Mouse (Mus musculus) liver, embryonic 14.5 days (tissue): ENCODE data around the gene Fah. TPM values are rescaled to one million over a fixed set of nuclear protein-coding genes. Genes with fewer than 3 reads are reported as not detected.

ENCODE experiments used
- ATAC-seq: fragments of 200-750 bp; cut with Nextera tagmentation; 2 replicates; pipeline ENCODE4 v1.8.0; 2017; ENCODE audit warnings: moderate number of reproducible peaks, mild to moderate bottlenecking, moderate library complexity; ENCODE audit not compliant: insufficient read depth
- DNase-seq, 3 experiments: peaks; one replicate each; pipeline ENCODE4 v3.0.0-alpha.2; 2012 to 2013; ENCODE audit warnings: low read depth in 3 of 3, low spot score in 3 of 3
- H3K27ac ChIP-seq: fragments of 300-500 bp; sonication (generic); 2 replicates; pipeline ENCODE4 v1.5.1; 2014; ENCODE audit warnings: moderate library complexity, mild to moderate bottlenecking, control low read depth, inconsistent platforms
- H3K27me3 ChIP-seq: fragments of 300-500 bp; sonication (generic); 2 replicates; pipeline ENCODE4 v1.6.1; 2014; ENCODE audit warnings: mild to moderate bottlenecking, low read length, moderate library complexity; ENCODE audit not compliant: control insufficient read depth, insufficient read depth
- H3K36me3 ChIP-seq: fragments of 300-500 bp; sonication (generic); replicated peaks from 2 replicates; pipeline ENCODE4 v1.6.1; 2014; ENCODE audit warnings: low read depth; ENCODE audit not compliant: control insufficient read depth, insufficient read depth
- H3K4me1 ChIP-seq, 2 experiments: fragments of 200-500 bp in 1 of 2; fragments of 300-500 bp in 1 of 2; sonication (generic) in 1 of 2; replicated peaks; 2 replicates each; pipeline ENCODE4 v1.6.1; 2012 to 2014; ENCODE audit warnings: antibody characterized with exemption in 1 of 2, inconsistent platforms in 1 of 2, low read length in 1 of 2; ENCODE audit not compliant: control insufficient read depth in 2 of 2, insufficient read depth in 2 of 2
- H3K4me2 ChIP-seq: fragments of 300-500 bp; sonication (generic); 2 replicates; pipeline ENCODE4 v1.6.1; 2014; ENCODE audit warnings: low read depth, mild to moderate bottlenecking, control low read depth, moderate library complexity
- H3K4me3 ChIP-seq, 2 experiments: fragments of 200-500 bp in 1 of 2; fragments of 300-500 bp in 1 of 2; sonication (generic) in 1 of 2; 2 replicates each; pipeline ENCODE4 v1.5.1; 2012 to 2014; ENCODE audit warnings: low read depth in 2 of 2, low read length in 2 of 2, mild to moderate bottlenecking in 2 of 2, control low read depth in 1 of 2, inconsistent platforms in 1 of 2, moderate library complexity in 1 of 2; ENCODE audit not compliant: insufficient read depth in 1 of 2
- H3K9ac ChIP-seq: fragments of 300-500 bp; sonication (generic); replicated peaks from 2 replicates; pipeline ENCODE4 v1.6.1; 2014; ENCODE audit warnings: mild to moderate bottlenecking, control low read depth, moderate library complexity
- H3K9me3 ChIP-seq: fragments of 300-500 bp; sonication (generic); 2 replicates; pipeline ENCODE4 v1.6.1; 2016; ENCODE audit warnings: low read length, mixed read lengths; ENCODE audit not compliant: control insufficient read depth
- CTCF ChIP-seq: IDR thresholded peaks from 2 replicates; pipeline ENCODE4 v1.5.1; 2016; ENCODE audit warnings: antibody characterized with exemption, low read depth, control low read depth
- EP300 ChIP-seq: IDR thresholded peaks from 2 replicates; pipeline ENCODE4 v1.6.1; 2016; ENCODE audit warnings: antibody characterized with exemption, low read depth
- WGBS: fragments of 180-500 bp; shearing (Covaris S2); extraction: QIAGEN DNeasy Blood & Tissue Kit; methylation state at CpG from one replicate; pipeline ENCODE4 v1.1.7; 2014; ENCODE audit not compliant: insufficient replicate concordance; 5-methylcytosine and 5-hydroxymethylcytosine counted together
- polyA plus RNA-seq, 2 experiments: library from polyadenylated mRNA; depleted of rRNA in 1 of 2; stranded (reverse) in 1 of 2; unstranded in 1 of 2; fragments of >200 nt; fragmentation: Nextera tagmentation in 1 of 2; extraction: Ambion mirVana in 1 of 2; gene quantifications; 2 replicates each; pipeline versions ENCODE4 v1.2.1 to v1.2.3; 2012 to 2014

Gene Fah
- polyA plus RNA-seq, 2 experiments = 23.5 to 36.5 TPM

DNA sequence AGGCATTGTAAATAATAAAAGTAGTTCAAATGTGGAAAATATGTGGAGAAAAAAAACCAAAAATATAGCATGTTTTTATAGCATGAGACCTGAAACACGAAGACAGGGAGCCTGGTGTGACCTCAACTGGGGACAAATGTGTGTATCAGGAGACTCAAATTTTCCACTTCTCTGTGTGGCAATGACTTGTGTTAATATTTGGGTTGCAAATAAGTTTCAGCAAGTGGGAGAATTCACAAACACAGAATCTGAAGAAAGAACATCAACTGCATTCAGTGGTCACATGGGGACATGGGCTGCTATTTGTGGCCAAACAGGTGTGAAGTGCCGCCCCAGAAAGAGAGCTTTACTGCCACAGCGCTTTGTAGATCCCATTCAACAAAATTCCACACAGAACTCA lies 9.9 kb downstream of the Fah start:
- ATAC-seq = no peak
- no peaks in the 10 kb centered on the region for H3K27me3 ChIP-seq
- H3K36me3 ChIP-seq = no peaks in the 10 kb centered on the region
- H3K4me1 ChIP-seq = peaks cover 0 to 3% of the 10 kb centered on the region in 2 experiments; a peak in 1 of 4 replicates
- no peak overlapping the region for H3K9ac ChIP-seq
- 61% methylated on average over 3 of the region's 3 CpGs for WGBS
- no peak for TF ChIP-seq EP300
- TF ChIP-seq CTCF = no peak
- no peaks in the 10 kb centered on the region for H3K9me3 ChIP-seq
- no peak overlapping the region for H3K4me3 ChIP-seq
- no peak for DNase-seq
- H3K27ac ChIP-seq = no peak overlapping the region
- no peak overlapping the region for H3K4me2 ChIP-seq

DNA sequence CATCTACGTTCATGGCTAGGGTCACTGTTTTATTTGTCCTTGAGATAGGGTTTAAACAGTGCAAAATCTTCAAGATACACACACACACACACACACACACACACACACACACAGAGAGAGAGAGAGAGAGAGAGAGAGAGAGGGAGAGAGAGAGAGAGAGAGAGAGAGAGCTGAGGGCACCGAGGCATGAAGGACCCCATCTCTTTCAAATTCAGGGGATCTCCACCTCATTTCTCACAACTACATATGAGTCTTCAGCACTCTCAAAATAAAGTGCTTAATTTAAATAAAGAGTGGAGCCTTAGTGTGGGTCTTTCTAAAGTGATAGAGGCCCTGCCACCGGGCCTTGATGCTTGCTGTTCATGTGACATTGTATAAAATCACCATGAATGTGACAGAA lies 10.5 kb downstream of the Fah start:
- no peak overlapping the region for H3K27ac ChIP-seq
- no peak overlapping the region for H3K4me2 ChIP-seq
- 71% methylated on average over 3 of the region's 3 CpGs for WGBS
- no peak for DNase-seq
- peaks cover 0 to 3% of the 10 kb centered on the region in 2 experiments; a peak in 1 of 4 replicates for H3K4me1 ChIP-seq
- no peak overlapping the region for H3K4me3 ChIP-seq
- TF ChIP-seq CTCF = no peak
- no peak for TF ChIP-seq EP300
- H3K27me3 ChIP-seq = no peaks in the 10 kb centered on the region
- no peak for ATAC-seq
- no peak overlapping the region for H3K9ac ChIP-seq
- no peaks in the 10 kb centered on the region for H3K9me3 ChIP-seq
- H3K36me3 ChIP-seq = no peaks in the 10 kb centered on the region

DNA sequence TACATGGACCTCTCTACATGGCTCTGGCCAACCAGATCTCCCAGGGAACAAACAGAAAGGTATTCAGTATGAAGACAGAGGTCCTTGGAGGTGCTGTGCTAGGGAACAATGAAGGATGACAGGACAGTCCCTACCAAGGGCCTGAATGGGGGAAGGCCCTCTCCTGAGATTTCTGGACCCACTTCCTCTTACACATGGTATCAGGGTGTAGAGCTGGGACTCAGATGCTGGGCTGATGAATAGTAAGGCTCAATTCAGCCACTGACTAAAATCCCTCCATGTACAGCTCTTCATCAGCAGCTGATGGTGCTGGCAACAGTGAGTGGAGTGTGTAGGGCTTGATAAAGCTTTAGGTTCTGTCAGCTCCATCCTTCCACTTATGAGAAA lies 11.6 kb downstream of the Fah start:
- H3K4me1 ChIP-seq = peaks cover 0 to 7% of the 10 kb centered on the region in 2 experiments; a peak in 2 of 4 replicates
- no peaks in the 10 kb centered on the region for H3K36me3 ChIP-seq
- ATAC-seq (peak; percentile 14), DNase-seq (no peak)
- no peaks in the 10 kb centered on the region for H3K9me3 ChIP-seq
- TF ChIP-seq CTCF = no peak
- no peak for TF ChIP-seq EP300
- H3K27me3 ChIP-seq = no peaks in the 10 kb centered on the region
- H3K4me2 ChIP-seq = no peak overlapping the region
- H3K9ac ChIP-seq = no peak overlapping the region
- H3K4me3 ChIP-seq = no peak overlapping the region
- H3K27ac ChIP-seq = no peak overlapping the region

DNA sequence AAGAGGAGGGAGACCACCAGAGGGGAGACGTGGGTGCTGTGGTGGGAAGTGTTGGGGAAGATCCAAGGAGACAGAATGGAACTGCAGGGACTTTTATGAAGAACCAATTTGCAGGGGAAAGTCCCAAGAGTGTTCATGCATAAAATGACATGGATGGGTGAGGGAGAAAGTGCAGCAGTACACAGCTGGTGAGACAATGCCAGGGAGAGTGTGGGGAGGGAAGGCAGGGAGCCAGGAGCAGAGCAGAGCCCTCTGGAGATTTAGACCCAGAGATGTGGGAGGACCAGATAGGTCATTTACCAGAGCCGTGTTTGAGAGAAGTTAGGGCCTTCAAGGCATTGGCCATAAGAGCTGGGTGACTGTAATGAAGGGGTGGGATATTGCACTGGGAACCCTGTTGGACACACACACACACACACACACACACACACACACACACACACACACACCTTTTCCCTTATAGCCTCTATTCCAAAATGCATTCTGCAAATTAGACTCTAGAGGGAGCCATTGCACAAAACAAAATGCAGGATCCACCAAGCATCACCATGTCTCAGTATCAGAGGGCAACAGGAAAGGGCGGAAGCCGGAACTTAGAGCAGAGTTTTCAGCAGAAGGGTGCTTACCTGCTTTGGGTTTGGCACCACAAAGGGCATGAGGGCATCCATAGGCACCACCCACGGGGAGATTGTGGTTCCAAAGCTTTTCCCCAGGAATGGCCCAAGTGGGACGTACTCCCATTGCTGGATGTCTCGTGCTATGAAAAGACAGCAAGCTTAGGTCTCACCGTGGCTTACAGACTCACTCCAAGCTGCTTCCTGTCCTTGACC lies 12.2 kb downstream of the Fah start:
- TF ChIP-seq CTCF (peak; percentile 89), EP300 (no peak)
- H3K27me3 ChIP-seq = no peaks in the 10 kb centered on the region
- 37% methylated on average over 8 of the region's 8 CpGs for WGBS
- H3K27ac ChIP-seq = no peak overlapping the region
- peak; percentile 56 to 71 (median 66) for DNase-seq
- H3K4me2 ChIP-seq = no peak overlapping the region
- H3K9me3 ChIP-seq = no peaks in the 10 kb centered on the region
- peak; percentile 71 for ATAC-seq
- H3K4me3 ChIP-seq = no peak overlapping the region
- H3K4me1 ChIP-seq = peaks cover 0 to 7% of the 10 kb centered on the region in 2 experiments; a peak in 2 of 4 replicates
- H3K9ac ChIP-seq = no peak overlapping the region
- H3K36me3 ChIP-seq = no peaks in the 10 kb centered on the region

DNA sequence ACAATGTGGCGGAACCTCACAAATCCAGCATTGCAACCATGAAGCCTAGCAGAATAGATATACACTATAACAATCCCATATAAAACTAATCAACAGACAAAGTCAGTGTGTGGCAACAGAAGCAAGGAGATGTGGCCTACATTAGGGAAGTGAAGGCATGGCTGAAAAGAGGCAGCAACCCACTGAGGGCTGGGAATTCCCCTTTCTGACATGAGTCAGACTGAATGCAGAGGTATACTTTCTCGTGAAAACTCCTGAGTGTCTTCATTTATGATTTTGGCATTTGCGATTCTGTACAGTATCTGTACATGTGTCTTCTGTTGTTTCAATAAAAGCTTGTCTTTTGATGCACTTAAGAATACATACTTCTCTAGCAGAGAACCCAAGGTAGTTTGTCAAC lies 15.2 kb downstream of the Fah start:
- ATAC-seq (no peak), DNase-seq (no peak)
- no peak for TF ChIP-seq EP300
- TF ChIP-seq CTCF = no peak
- WGBS = 64% methylated on average over 3 of the region's 3 CpGs
- Histone ChIP-seq H3K4me1 (peaks cover 23 to 31% of the 10 kb centered on the region in 2 experiments), H3K4me2 (no peak overlapping the region), H3K36me3 (no peaks in the 10 kb centered on the region), H3K27ac (no peak overlapping the region), H3K9ac (no peak overlapping the region), H3K4me3 (no peak overlapping the region), H3K27me3 (no peaks in the 10 kb centered on the region), H3K9me3 (no peaks in the 10 kb centered on the region)
